Mouse (Mus musculus) kidney, adult 2 months (tissue): ENCODE measurements around the gene Psme3. TPM values are rescaled to one million over a fixed set of nuclear protein-coding genes. Genes with fewer than 3 reads are reported as not detected.
A peak's percentile ranks its signal among the peaks of the same experiment; 100 is the strongest.
"Not testable (repeated sequence)": the region's sequence is repeated elsewhere in the genome, so short reads cannot be mapped to it uniquely, and the experiment has no call there.

Experiments
- DNase-seq: peaks from one replicate; pipeline ENCODE4 v3.0.0; 2021
- H3K27ac ChIP-seq: fragments of 200-500 bp; 2 replicates; pipeline ENCODE4 v1.5.1; 2012; ENCODE audit warnings: low read depth, low read length, control low read depth, inconsistent platforms; ENCODE audit not compliant: insufficient read depth
- H3K27me3 ChIP-seq: fragments of 200-500 bp; replicated peaks from 2 replicates; pipeline ENCODE4 v1.6.1; 2012; ENCODE audit warnings: mild to moderate bottlenecking, moderate library complexity, low read length, inconsistent platforms; ENCODE audit not compliant: control insufficient read depth, insufficient read depth
- H3K36me3 ChIP-seq: fragments of 200-500 bp; 2 replicates; pipeline ENCODE4 v1.6.1; 2012; ENCODE audit warnings: mild to moderate bottlenecking, moderate library complexity, low read length, inconsistent platforms; ENCODE audit not compliant: control insufficient read depth, insufficient read depth
- H3K4me1 ChIP-seq: fragments of 200-500 bp; 2 replicates; pipeline ENCODE4 v1.6.1; 2011; ENCODE audit warnings: low read length; ENCODE audit not compliant: control insufficient read depth, insufficient read depth
- H3K4me3 ChIP-seq: fragments of 200-500 bp; 2 replicates; pipeline ENCODE4 v1.5.1; 2011; ENCODE audit warnings: mild to moderate bottlenecking, low read depth, low read length, control low read depth; ENCODE audit not compliant: insufficient read depth
- CTCF ChIP-seq: fragments of 200-500 bp; conservative IDR thresholded peaks from 2 replicates; pipeline ENCODE4 v1.5.1; 2011; ENCODE audit warnings: low read depth, mild to moderate bottlenecking, control low read depth, low read length, moderate library complexity, mixed read lengths; ENCODE audit not compliant: insufficient read depth, insufficient read length
- POLR2A ChIP-seq: fragments of 200-500 bp; IDR thresholded peaks from one replicate; pipeline ENCODE4 v1.6.1; 2011; ENCODE audit warnings: low read depth, low read length, control low read depth
- WGBS: fragments of 180-500 bp; shearing (Covaris S2); methylation state at CpG from one replicate; pipeline ENCODE4 v1.1.7; 2018; 5-methylcytosine and 5-hydroxymethylcytosine counted together
- polyA plus RNA-seq: library from polyadenylated mRNA; depleted of rRNA; stranded (reverse); fragments of >200 nt; gene quantifications from 2 replicates; pipeline ENCODE4 v1.2.3, GENCODE M21; 2012

The Psme3 gene
- polyA plus RNA-seq, 1 experiment: 75.5 TPM

GRCm38 (mm10) chr11:101328941-101329635 is 13.1 kb downstream of the Psme3 start:
- Histone ChIP-seq H3K27me3 (no peaks in the 10 kb centered on the region), H3K4me1 (no peaks in the 10 kb centered on the region), H3K4me3 (no peak overlapping the region), H3K27ac (no peak overlapping the region), H3K36me3 (no peaks in the 10 kb centered on the region)
- peak; percentile 62 for DNase-seq
- WGBS: 63% methylated on average over 6 of the region's 6 CpGs
- no peak for TF ChIP-seq CTCF
- no peak for TF ChIP-seq POLR2A

- 72% methylated on average over 7 of the region's 7 CpGs for WGBS
Observed at GRCm38 (mm10) chr11:101330371-101330924, 14.4 kb downstream of the Psme3 start, which contains the start of gene Aoc3. TSS of gene Aoc3 (plus strand) at chr11:101330605.

GRCm38 (mm10) chr11:101330961-101331360 is 14.9 kb downstream of the Psme3 start:
- WGBS: 80% methylated on average over 6 of the region's 6 CpGs
- not testable (repeated sequence) for DNase-seq, H3K36me3 ChIP-seq, H3K27ac ChIP-seq, H3K27me3 ChIP-seq, H3K4me1 ChIP-seq, H3K4me3 ChIP-seq

More at GRCm38 (mm10) chr11:101330371-101330924, 14.4 kb downstream of the Psme3 start, which contains the start of gene Aoc3:
- no peaks in the 10 kb centered on the region for H3K27me3 ChIP-seq
- H3K4me1 ChIP-seq: no peaks in the 10 kb centered on the region
- no peak for DNase-seq
- H3K36me3 ChIP-seq: no peaks in the 10 kb centered on the region
- TF ChIP-seq POLR2A (no peak), CTCF (no peak)
- no peak within 1 kb of the TSS for H3K27ac ChIP-seq
- no peak within 1 kb of the TSS; the same call in 1 of the 2 replicates for H3K4me3 ChIP-seq

GRCm38 (mm10) chr11:101332537-101332936 is 16.5 kb downstream of the Psme3 start:
- H3K4me3 ChIP-seq: no peak overlapping the region
- H3K27me3 ChIP-seq: no peaks in the 10 kb centered on the region
- H3K27ac ChIP-seq: no peak overlapping the region
- DNase-seq: no peak
- no peaks in the 10 kb centered on the region for H3K36me3 ChIP-seq
- no peak for TF ChIP-seq CTCF
- 66% methylated on average over 3 of the region's 3 CpGs for WGBS
- 0 out of 2 replicates have a peak, but pooled peaks cover under 1% of the 10 kb centered on the region for H3K4me1 ChIP-seq

DNA sequence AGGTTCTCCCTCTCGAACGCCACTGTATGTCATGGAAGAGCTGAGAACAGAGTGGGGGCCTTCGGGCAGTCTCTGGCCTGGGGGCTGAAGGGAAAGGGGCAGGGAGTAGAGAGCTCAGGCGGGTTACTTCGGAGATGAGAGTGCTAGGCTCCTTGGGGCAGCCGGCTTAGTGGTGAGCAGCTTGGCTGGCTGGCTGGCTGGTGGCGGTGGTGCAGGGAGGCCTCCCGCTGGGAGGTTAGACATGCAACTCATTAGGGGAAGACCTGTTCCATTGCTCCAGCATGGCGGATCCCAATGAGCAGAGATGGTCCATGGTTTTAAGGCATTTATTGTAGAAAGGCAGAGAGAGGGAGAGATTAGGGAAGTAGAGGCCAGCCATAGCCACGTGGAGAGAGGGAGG is 18.0 kb downstream of the Psme3 start:
- H3K4me3 ChIP-seq: no peak overlapping the region
- no peaks in the 10 kb centered on the region for H3K27me3 ChIP-seq
- DNase-seq: no peak
- WGBS: 66% methylated on average over 10 of the region's 10 CpGs
- 0 out of 2 replicates have a peak, but pooled peaks cover 4% of the 10 kb centered on the region for H3K4me1 ChIP-seq
- H3K27ac ChIP-seq: no peak overlapping the region
- H3K36me3 ChIP-seq: no peaks in the 10 kb centered on the region
- no peak for TF ChIP-seq POLR2A
- no peak for TF ChIP-seq CTCF

DNA sequence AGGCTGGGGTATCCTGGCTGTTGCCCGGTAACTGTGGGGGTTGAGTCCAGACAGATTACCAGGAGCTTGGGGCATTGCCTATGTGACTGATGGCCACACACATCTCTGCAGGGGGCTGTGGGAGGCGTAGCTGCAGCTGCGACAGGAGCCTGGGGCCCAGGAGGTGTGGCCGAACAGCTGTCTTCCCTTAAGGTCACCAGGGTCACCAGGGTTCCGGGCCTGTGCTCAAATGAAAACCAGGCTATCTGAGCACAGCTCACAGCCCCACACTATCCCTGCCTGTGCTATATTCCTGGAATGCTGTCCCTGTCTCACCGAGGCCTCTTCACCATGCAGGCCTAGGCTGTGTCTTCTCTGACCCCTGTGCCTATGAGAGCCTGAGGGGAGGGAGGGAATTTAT is 18.5 kb downstream of the Psme3 start:
- Histone ChIP-seq H3K27me3 (no peaks in the 10 kb centered on the region), H3K4me1 (0 out of 2 replicates have a peak, but pooled peaks cover 4% of the 10 kb centered on the region), H3K36me3 (no peaks in the 10 kb centered on the region), H3K4me3 (no peak overlapping the region), H3K27ac (no peak overlapping the region)
- WGBS: 48% methylated on average over 6 of the region's 6 CpGs
- no peak for TF ChIP-seq POLR2A
- no peak for TF ChIP-seq CTCF
- no peak for DNase-seq

DNA sequence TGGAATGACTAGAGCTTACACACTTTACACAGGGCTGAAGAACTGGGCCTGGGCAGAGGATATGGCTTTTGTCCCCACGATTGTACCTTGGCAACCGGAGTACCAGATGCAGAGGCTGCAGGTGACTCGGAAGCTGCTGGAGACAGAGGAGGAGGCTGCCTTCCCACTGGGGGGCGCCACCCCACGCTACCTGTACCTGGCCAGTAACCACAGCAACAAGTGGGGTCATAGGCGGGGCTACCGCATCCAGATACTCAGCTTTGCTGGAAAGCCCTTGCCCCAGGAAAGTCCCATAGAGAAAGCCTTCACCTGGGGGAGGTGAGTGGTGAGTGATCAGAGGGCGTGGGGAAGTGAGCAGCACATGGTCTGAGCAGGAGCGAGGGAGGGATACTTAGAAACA is 19.7 kb downstream of the Psme3 start:
- TF ChIP-seq CTCF (peak; percentile 57), POLR2A (no peak)
- H3K27ac ChIP-seq: no peak overlapping the region
- no peaks in the 10 kb centered on the region for H3K27me3 ChIP-seq
- WGBS: 82% methylated on average over 9 of the region's 9 CpGs
- H3K36me3 ChIP-seq: no peaks in the 10 kb centered on the region
- DNase-seq: peak; percentile 60
- 0 out of 2 replicates have a peak, but pooled peaks cover 4% of the 10 kb centered on the region for H3K4me1 ChIP-seq
- no peak overlapping the region for H3K4me3 ChIP-seq
